Mouse (Mus musculus) neutrophil, adult 5-6 weeks (primary cell): ENCODE measurements around the gene Abcb1b. TPM values are rescaled to one million over a fixed set of nuclear protein-coding genes. Genes with fewer than 3 reads are reported as not detected.
"Not testable (repeated sequence)": the region's sequence is repeated elsewhere in the genome, so short reads cannot be mapped to it uniquely, and the experiment has no call there.

Experiments
- ATAC-seq: fragments of 151-379, 151-347 bp; 2 replicates; pipeline ENCODE4 v1.8.0; 2017; ENCODE audit warnings: mild to moderate bottlenecking, moderate TSS enrichment; ENCODE audit not compliant: insufficient number of reproducible peaks, poor library complexity, low FRiP score, severe bottlenecking; ENCODE audit errors: extremely low read depth
- total RNA-seq: library from RNA; stranded (forward); fragments of 200-1000 nt; gene quantifications from 2 replicates; pipeline ENCODE4 v1.2.3, GENCODE M21; 2017

The Abcb1b gene
- 2.2 and 3.0 TPM in 2 replicates for total RNA-seq

- peak; percentile 70 for ATAC-seq
Measured at GRCm38 (mm10) chr5:8797987-8798751, at the start of gene Abcb1b. Abcb1b (plus strand) TSS chr5:8798147.

GRCm38 (mm10) chr5:8772866-8773265 lies 25.1 kb upstream of the Abcb1b start:
- no peak for ATAC-seq

- ATAC-seq: no peak
Measured at GRCm38 (mm10) chr5:8778311-8778710, 19.6 kb upstream of the Abcb1b start.

- ATAC-seq: no peak
Measured at GRCm38 (mm10) chr5:8778751-8779150, 19.2 kb upstream of the Abcb1b start.

GRCm38 (mm10) chr5:8792281-8792680 lies 5.7 kb upstream of the Abcb1b start:
- ATAC-seq: no peak

- ATAC-seq: no peak
Measured at GRCm38 (mm10) chr5:8798752-8799115, 787 bp downstream of the Abcb1b start.

GRCm38 (mm10) chr5:8805742-8806141 lies 7.8 kb downstream of the Abcb1b start:
- 0 out of 2 replicates have a peak, but pooled peaks have one; percentile 28 for ATAC-seq

- peak; percentile 66 for ATAC-seq
Measured at GRCm38 (mm10) chr5:8807137-8808004, 9.4 kb downstream of the Abcb1b start.

- no peak for ATAC-seq
Measured at GRCm38 (mm10) chr5:8813872-8814271, 15.9 kb downstream of the Abcb1b start.

GRCm38 (mm10) chr5:8819635-8820591 lies 22.0 kb downstream of the Abcb1b start:
- no peak for ATAC-seq

GRCm38 (mm10) chr5:8820592-8821104 lies 22.7 kb downstream of the Abcb1b start:
- not testable (repeated sequence) for ATAC-seq

GRCm38 (mm10) chr5:8838661-8839438 lies 40.9 kb downstream of the Abcb1b start:
- ATAC-seq: no peak

GRCm38 (mm10) chr5:8839651-8840050 lies 41.7 kb downstream of the Abcb1b start:
- ATAC-seq: no peak

GRCm38 (mm10) chr5:8840887-8841286 lies 42.9 kb downstream of the Abcb1b start:
- ATAC-seq: peak; percentile 77

GRCm38 (mm10) chr5:8842815-8843214 lies 44.9 kb downstream of the Abcb1b start:
- no peak for ATAC-seq

- ATAC-seq: not testable (repeated sequence)
Measured at GRCm38 (mm10) chr5:8848607-8849575, 50.9 kb downstream of the Abcb1b start.

- no peak for ATAC-seq
Measured at GRCm38 (mm10) chr5:8850851-8851250, 52.9 kb downstream of the Abcb1b start.
